Mouse (Mus musculus) embryonic fibroblast, embryonic 13.5 days (primary cell): ENCODE results near the gene Parn.

Experiments
- CTCF ChIP-seq: IDR thresholded peaks from 2 replicates; pipeline ENCODE4 v1.5.1; 2011; ENCODE audit warnings: mild to moderate bottlenecking, control low read depth, low read length, moderate library complexity, borderline replicate concordance; ENCODE audit not compliant: insufficient read depth
- POLR2A ChIP-seq: IDR thresholded peaks from 2 replicates; pipeline ENCODE4 v1.6.1; 2011; ENCODE audit warnings: low read depth, mild to moderate bottlenecking, control low read depth, low read length, moderate library complexity

DNA sequence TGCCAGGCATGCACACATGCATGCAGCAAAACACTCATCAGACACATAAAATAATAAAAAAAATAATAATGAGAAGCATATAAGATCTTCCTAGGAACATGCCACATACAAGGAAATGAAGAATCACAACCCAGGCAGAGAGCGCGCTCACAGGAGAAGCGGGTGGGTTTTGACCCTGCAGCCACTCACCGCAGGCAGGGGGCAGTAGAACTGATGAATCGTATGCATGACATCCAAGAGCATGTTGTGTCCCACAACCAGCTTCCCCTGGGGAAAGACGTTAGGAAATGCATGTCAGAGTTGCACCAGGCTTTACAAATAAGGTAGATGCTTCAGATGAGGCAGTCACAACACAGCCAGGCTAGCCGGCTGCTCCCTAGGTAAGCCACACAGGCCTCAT, 27.9 kb downstream of the Parn start:
- TF ChIP-seq POLR2A = no peak
- peak; percentile 33; the same call in 1 of the 2 replicates for TF ChIP-seq CTCF
